Mouse (Mus musculus) bone marrow macrophage, adult 2 months (primary cell): ENCODE results near the gene Arl14. TPM values are rescaled to one million over a fixed set of nuclear protein-coding genes. Genes with fewer than 3 reads are reported as not detected.
"Not testable (repeated sequence)": the region's sequence is repeated elsewhere in the genome, so short reads cannot be mapped to it uniquely, and the experiment has no call there.

Experiments used
- H3K27ac ChIP-seq: 2 replicates; pipeline ENCODE4 v1.5.1; 2012; ENCODE audit warnings: low read depth, low read length; ENCODE audit not compliant: insufficient read depth
- H3K4me1 ChIP-seq: 2 replicates; pipeline ENCODE4 v1.6.1; 2012; ENCODE audit warnings: low read length; ENCODE audit not compliant: control insufficient read depth, insufficient read depth
- H3K4me3 ChIP-seq: 2 replicates; pipeline ENCODE4 v1.5.1; 2012; ENCODE audit warnings: mild to moderate bottlenecking, low read length, moderate library complexity; ENCODE audit not compliant: insufficient read depth
- CTCF ChIP-seq: IDR thresholded peaks from 2 replicates; pipeline ENCODE4 v1.5.1; 2012; ENCODE audit warnings: low read depth, mild to moderate bottlenecking, low read length, moderate library complexity
- POLR2A ChIP-seq: IDR thresholded peaks from 2 replicates; pipeline ENCODE4 v1.6.1; 2012; ENCODE audit warnings: mild to moderate bottlenecking, low read depth, low read length, borderline replicate concordance
- polyA plus RNA-seq: library from polyadenylated mRNA; stranded (reverse); fragments of >200 nt; gene quantifications from 2 replicates; pipeline ENCODE4 v1.2.4, GENCODE M21; 2012; ENCODE audit not compliant: missing spikeins, insufficient read depth, insufficient read length

Arl14 gene
- polyA plus RNA-seq, 1 experiment = not detected

DNA sequence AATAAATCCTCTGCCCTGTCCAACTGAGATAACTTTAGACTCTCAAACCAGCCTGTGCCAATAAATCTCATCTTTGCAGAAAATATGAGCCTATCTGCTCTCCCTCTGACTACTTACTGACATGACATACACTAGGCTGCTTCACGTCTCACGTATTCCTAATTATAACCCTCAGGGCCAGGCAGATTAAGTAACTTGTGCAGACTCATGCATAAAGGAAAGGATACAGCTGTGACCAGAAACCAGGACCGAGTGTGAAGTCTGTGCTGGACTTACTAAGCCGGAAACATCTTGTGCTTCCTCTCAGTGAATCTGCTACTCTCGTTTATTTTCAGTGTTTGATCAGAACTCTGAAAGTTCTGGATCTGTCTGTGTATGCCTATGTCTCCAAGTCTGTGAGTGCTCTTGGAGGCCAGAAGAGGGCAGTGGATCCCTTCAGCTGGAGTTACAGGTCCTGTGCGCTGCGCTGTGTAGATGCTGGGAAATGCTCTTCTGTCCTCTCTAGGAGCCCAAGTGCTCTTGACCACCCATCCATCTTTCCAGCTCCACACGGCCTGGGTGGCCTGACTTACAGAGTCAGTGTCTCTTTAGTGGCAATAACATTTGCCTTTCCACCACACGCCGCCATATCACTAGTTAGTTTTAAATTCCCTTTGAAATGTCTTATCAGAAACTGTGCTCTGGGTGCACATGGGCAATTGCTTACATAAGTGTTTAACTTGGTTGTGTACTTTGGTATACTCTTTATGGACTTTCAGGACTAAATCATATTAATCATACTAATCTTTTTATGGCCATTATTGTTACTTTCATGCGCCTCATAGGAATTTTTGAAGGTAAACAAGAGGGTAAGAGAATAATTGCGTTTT is 13.5 kb upstream of the Arl14 start:
- peaks cover 21% of the 10 kb centered on the region for H3K4me1 ChIP-seq
- TF ChIP-seq CTCF (peak; percentile 33; the same call in 1 of the 2 replicates), POLR2A (no peak)
- H3K27ac ChIP-seq = peak overlapping the region; percentile 35
- no peak overlapping the region for H3K4me3 ChIP-seq

DNA sequence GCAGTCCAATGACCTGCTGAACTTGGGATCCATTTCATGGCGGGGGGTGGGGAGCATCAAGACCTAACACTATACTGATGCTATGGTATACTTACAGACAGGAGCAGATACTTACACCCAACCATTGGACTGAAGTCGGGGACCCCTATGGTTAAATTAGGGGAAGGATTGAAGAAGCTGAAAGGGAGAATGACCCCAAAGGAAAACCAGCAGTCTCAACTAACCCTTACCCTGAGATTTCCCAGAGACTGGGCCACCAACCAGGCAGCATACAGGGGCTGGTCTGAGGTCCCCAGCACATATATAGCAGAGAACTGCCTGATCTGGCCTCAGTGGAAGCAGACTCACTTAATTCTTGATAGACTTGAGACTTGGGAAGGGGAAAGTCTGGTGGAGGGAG is 10.0 kb upstream of the Arl14 start:
- Histone ChIP-seq H3K4me3 (no peak overlapping the region), H3K27ac (no peak overlapping the region), H3K4me1 (peaks cover 12% of the 10 kb centered on the region)
- TF ChIP-seq POLR2A = no peak
- TF ChIP-seq CTCF = no peak

DNA sequence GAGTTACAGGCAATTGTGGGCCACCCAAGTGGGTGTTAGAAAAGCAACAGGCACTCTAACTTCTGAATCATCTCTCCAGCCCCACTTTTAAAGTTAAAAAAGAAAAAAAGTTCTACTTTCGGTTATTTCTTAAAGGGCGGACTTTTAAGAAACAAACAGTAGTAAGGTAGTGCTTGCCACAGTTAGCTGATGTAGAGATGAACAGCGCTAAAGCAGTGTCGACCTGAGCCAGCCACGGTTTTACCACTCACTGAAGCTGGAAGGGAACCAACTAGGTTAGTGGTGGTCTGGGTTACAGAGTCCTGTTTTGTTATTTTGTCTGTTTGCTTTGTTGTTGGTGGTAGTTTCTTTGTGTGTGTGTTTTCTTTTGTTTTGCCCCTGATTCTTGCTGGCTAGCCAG is 8.8 kb upstream of the Arl14 start:
- no peak overlapping the region for H3K4me3 ChIP-seq
- H3K27ac ChIP-seq = no peak overlapping the region
- H3K4me1 ChIP-seq = peaks cover 12% of the 10 kb centered on the region
- TF ChIP-seq CTCF = no peak
- no peak for TF ChIP-seq POLR2A

- TF ChIP-seq CTCF (no peak), POLR2A (no peak)
- H3K4me1 ChIP-seq = peaks cover 12% of the 10 kb centered on the region
- peak overlapping the region; percentile 13; the same call in 1 of the 2 replicates for H3K27ac ChIP-seq
- H3K4me3 ChIP-seq = no peak overlapping the region
Measured at GRCm38 (mm10) chr3:69214566-69214965, 7.7 kb upstream of the Arl14 start.

GRCm38 (mm10) chr3:69222502-69222900 is 282 bp downstream of the Arl14 start:
- no peak overlapping the region for H3K27ac ChIP-seq
- no peak overlapping the region for H3K4me3 ChIP-seq
- TF ChIP-seq POLR2A = no peak
- no peak for TF ChIP-seq CTCF
- H3K4me1 ChIP-seq = peaks cover 3% of the 10 kb centered on the region; the same call in 1 of the 2 replicates

DNA sequence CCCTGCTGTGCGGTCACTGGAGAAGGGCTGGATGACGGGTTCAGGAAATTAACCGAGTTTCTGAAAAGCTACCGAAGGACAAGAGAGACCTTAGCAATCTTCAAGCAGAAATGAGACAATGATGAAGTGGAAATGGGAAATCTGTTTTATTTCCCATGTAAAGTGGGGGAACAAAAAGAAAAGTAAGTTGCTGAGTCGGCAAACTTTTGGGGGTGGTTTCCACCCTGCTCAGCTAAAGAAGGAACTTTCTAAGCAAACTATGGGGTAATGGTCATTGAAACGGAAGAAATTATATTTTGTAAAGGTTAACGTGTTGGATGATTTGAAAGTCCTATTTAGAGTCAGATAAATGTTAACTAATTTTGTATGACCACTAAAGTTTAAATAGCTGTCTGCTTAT is 768 bp downstream of the Arl14 start:
- Histone ChIP-seq H3K27ac (no peak overlapping the region), H3K4me3 (no peak overlapping the region), H3K4me1 (peaks cover 5% of the 10 kb centered on the region)
- TF ChIP-seq CTCF = no peak

- TF ChIP-seq POLR2A (no peak), CTCF (no peak)
- no peak overlapping the region for H3K27ac ChIP-seq
- no peak overlapping the region for H3K4me3 ChIP-seq
- H3K4me1 ChIP-seq = peaks cover 10% of the 10 kb centered on the region
Measured at GRCm38 (mm10) chr3:69223666-69224065, 1.4 kb downstream of the Arl14 start.

- TF ChIP-seq CTCF (no peak), POLR2A (no peak)
- H3K4me1 ChIP-seq = peaks cover 10% of the 10 kb centered on the region
- no peak overlapping the region for H3K27ac ChIP-seq
- H3K4me3 ChIP-seq = no peak overlapping the region
Measured at GRCm38 (mm10) chr3:69225019-69225418, 2.8 kb downstream of the Arl14 start.

DNA sequence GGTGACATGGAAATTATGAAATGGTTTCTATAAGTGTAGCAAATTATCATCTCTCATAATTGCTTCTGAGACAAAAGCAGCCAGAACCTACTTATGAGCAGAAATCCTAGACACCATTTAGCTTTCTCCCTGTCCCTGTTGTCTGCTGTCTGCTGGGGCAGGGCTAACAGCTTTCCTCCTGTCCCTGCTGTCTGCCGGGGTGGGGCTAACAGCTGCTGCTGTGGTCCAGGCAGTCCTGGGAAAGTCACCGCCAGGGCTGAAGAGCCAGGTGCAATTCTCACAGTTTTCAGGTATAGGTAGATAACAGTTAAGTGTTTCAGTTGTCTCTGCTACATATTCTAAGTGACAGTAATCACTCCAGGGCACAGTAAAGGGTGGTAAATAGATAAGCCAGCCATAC is 4.3 kb downstream of the Arl14 start:
- no peak overlapping the region for H3K4me3 ChIP-seq
- TF ChIP-seq POLR2A (no peak), CTCF (no peak)

GRCm38 (mm10) chr3:69228002-69228401 is 5.8 kb downstream of the Arl14 start:
- Histone ChIP-seq H3K4me3 (no peak overlapping the region), H3K27ac (no peak overlapping the region), H3K4me1 (peaks cover 7% of the 10 kb centered on the region)
- TF ChIP-seq CTCF = no peak
- no peak for TF ChIP-seq POLR2A

More for the DNA sequence above, 4.3 kb downstream of the Arl14 start:
- no peak overlapping the region for H3K27ac ChIP-seq
- peaks cover 10% of the 10 kb centered on the region for H3K4me1 ChIP-seq

DNA sequence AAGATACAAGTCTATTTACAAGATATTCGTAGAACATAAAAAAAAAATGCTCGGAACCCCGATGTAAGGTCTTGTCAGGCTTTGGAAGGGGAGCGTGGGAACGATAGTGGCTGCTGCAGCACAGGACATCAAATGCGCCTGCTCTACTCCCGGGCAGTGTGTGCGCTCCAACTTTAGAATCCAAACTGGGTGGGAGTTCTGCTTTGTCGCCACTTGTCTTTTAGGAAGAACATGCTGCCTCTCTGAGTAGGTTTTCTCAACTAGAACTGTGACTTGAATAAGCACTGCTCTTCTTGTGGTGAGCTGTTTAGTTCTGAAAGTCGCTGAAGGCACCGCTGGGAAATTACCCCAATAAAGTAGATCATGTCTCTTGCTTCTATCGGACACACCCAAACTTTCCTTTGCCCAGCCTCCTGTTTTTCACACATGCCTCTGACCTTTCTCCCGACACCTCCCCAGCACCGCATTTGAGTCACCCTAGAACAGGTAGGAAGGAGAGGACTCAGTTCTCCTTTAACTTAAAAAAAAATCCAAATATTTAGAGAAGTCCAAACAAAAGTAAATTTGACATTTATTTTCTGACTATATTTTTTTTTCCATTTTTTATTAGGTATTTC is 9.4 kb downstream of the Arl14 start:
- H3K4me3 ChIP-seq = no peak overlapping the region
- H3K27ac ChIP-seq = no peak overlapping the region
- no peak for TF ChIP-seq CTCF
- TF ChIP-seq POLR2A = no peak
- peaks cover 7% of the 10 kb centered on the region for H3K4me1 ChIP-seq

DNA sequence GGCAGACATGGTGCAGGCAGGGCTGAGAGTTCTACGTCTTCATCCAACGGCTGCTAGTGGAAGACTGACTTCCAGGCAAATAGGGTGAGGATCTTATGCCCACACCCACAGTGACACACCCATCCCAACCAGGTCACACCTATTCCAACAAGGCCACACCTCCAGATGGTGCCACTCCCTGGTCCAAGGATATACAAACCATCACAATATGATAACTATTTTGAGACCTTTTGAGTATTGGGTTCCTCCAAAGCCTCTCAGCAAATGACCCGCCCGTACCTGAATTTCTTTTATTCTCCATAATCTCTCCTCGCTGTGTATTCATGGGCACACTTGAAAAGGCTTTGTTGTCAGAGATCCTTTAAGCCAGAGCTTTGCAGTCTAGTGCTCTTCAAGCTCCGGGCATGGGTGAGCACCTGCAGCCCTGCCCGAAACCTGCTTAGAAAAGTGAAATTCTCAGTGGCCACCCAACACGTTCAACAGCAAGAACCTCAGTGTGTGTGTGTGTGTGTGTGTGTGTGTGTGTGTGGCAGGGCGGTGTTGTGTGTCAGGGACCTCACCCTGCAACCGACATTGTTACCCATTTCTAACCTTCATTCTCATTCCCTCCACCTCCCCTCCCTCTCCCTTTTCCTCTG is 11.5 kb downstream of the Arl14 start:
- H3K4me1 ChIP-seq, H3K4me3 ChIP-seq, H3K27ac ChIP-seq: not testable (repeated sequence)
